Mouse (Mus musculus): ENCODE results near the gene Vapb.

DNA sequence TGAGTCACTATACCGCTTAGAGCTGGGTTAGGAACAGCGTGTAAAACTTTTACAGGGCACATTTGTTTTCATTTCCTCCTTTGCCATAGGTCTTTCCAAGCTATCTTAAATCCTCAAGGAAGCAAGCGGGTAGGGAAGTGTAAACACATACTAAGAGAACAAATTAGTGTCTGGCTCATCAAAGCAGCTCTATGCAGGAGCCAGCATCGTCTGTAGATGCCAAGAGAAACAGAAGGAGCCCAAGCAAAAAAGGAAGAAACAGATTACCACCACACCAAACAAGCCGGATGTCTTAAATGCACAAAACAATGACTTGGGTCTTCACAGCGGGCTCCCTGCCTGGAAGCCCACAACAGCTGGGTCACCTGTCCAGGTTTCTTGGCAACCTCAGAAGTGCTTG is 27.1 kb upstream of the Vapb start:
- no peak for TF ChIP-seq CTCF (IDR thresholded peaks at IDR 0.05)
- no peak for TF ChIP-seq POLR2A (IDR thresholded peaks at IDR 0.05; ENCODE audit: insufficient read depth, low read depth, low read length)
